Mouse (Mus musculus): ENCODE results near the gene Grm2. TPM values are rescaled to one million over a fixed set of nuclear protein-coding genes. Genes with fewer than 3 reads are reported as not detected.

Grm2 gene
- polyA plus RNA-seq, 1 experiment from 2014 or later = not detected

GRCm38 (mm10) chr9:106678242-106678641 lies 22.4 kb upstream of the Grm2 start:
- Histone ChIP-seq H3K4me1 (ENCODE audit: control insufficient read depth, low read depth, low read length) (peaks cover 9% of the 10 kb centered on the region), H3K9me3 (replicated peaks; ENCODE audit: control insufficient read depth, low read length) (no peaks in the 10 kb centered on the region), H3K27ac (ENCODE audit: low read length) (no peak overlapping the region), H3K4me2 (ENCODE audit: low read depth, low read length) (no peak overlapping the region), H3K36me3 (ENCODE audit: control insufficient read depth, insufficient read depth) (no peaks in the 10 kb centered on the region; the same call in 1 of the 2 replicates), H3K9ac (ENCODE audit: low read depth, low read length) (no peak overlapping the region), H3K27me3 (ENCODE audit: control insufficient read depth, insufficient read depth, low read depth, low read length) (no peaks in the 10 kb centered on the region), H3K4me3 (ENCODE audit: low read depth, low read length) (no peak overlapping the region)
- no peak for ATAC-seq (ENCODE audit: low read depth)
- WGBS (ENCODE audit: insufficient replicate concordance) = 63% methylated on average over 4 of the region's 4 CpGs

DNA sequence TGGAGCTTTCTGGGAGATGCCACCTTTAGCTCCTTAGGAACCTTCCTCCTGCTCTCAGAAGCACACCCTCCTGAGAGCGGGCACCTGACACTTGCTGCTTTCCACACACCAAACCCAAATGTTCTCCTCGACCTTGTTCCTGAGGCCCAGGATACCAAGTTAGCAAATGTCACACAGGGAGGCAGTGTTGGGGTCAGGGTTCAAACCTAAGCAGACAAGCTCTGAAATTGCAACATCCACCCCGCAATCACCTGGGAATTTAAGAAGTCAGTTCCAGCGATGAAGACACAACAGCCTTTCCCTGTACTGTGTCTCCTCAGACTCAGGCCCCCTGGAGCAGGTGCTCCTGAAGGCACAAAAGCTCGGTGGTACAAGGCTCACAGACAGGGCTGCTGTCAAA lies 21.8 kb upstream of the Grm2 start:
- no peak overlapping the region for H3K4me3 ChIP-seq (ENCODE audit: low read depth, low read length)
- H3K36me3 ChIP-seq (ENCODE audit: control insufficient read depth, insufficient read depth) = no peaks in the 10 kb centered on the region; the same call in 1 of the 2 replicates
- no peaks in the 10 kb centered on the region for H3K9me3 ChIP-seq (replicated peaks; ENCODE audit: control insufficient read depth, low read length)
- no peak overlapping the region for H3K4me2 ChIP-seq (ENCODE audit: low read depth, low read length)
- H3K27ac ChIP-seq (ENCODE audit: low read length) = no peak overlapping the region
- WGBS (ENCODE audit: insufficient replicate concordance) = 59% methylated on average over 5 of the region's 5 CpGs
- ATAC-seq (ENCODE audit: low read depth) = no peak
- H3K4me1 ChIP-seq (ENCODE audit: control insufficient read depth, low read depth, low read length) = peaks cover 9% of the 10 kb centered on the region
- H3K9ac ChIP-seq (ENCODE audit: low read depth, low read length) = no peak overlapping the region
- no peaks in the 10 kb centered on the region for H3K27me3 ChIP-seq (ENCODE audit: control insufficient read depth, insufficient read depth, low read depth, low read length)

DNA sequence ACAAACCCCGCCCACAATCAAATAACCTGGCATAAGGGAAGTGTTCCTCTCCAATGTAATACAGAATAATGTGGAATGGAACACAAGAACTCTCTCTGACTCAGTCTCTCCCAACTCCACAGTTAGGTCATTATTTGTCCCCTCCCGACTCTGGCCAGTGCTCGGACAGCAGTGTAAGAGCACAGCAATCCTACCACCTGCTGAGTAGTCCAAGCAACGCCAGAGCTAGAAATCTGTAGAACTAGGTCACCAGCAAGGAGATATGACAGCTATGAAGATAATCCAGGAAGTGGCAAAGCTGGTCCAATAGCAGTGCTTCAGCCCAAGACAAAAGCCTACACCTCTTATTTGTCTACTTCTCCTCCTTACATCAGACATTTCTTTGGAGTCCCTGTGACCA lies 20.7 kb upstream of the Grm2 start:
- ATAC-seq (ENCODE audit: low read depth) = no peak

DNA sequence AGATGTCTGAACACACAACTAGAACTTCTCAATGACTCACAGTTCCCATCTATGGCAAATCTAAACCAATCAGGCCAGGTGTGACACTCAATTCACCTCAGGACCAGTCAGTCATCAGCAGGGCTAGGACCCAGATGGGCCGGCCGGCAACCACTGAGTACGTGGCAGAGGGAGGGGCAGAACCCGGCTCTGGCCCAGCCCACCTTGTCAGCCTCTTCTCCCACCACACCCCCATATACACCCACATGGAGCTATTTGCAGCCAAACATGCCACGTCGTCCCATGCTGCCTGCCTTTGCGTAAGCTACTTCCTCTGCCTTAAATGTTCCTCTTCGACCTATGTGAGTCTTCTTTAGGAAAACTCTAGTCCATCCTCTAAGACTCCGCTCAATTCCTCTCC lies 20.1 kb upstream of the Grm2 start:
- Histone ChIP-seq H3K4me2 (ENCODE audit: low read depth, low read length) (no peak overlapping the region), H3K9me3 (replicated peaks; ENCODE audit: control insufficient read depth, low read length) (no peaks in the 10 kb centered on the region), H3K27ac (ENCODE audit: low read length) (no peak overlapping the region), H3K4me3 (ENCODE audit: low read depth, low read length) (no peak overlapping the region), H3K36me3 (ENCODE audit: control insufficient read depth, insufficient read depth) (no peaks in the 10 kb centered on the region), H3K9ac (ENCODE audit: low read depth, low read length) (no peak overlapping the region), H3K4me1 (ENCODE audit: control insufficient read depth, low read depth, low read length) (peaks cover 9% of the 10 kb centered on the region), H3K27me3 (ENCODE audit: control insufficient read depth, insufficient read depth, low read depth, low read length) (no peaks in the 10 kb centered on the region)
- no peak for ATAC-seq (ENCODE audit: low read depth)
- WGBS (ENCODE audit: insufficient replicate concordance) = 60% methylated on average over 9 of the region's 9 CpGs

More for the DNA sequence above, 20.7 kb upstream of the Grm2 start:
- H3K27me3 ChIP-seq (ENCODE audit: control insufficient read depth, insufficient read depth, low read depth, low read length) = no peaks in the 10 kb centered on the region
- peaks cover 9% of the 10 kb centered on the region for H3K4me1 ChIP-seq (ENCODE audit: control insufficient read depth, low read depth, low read length)
- no peaks in the 10 kb centered on the region for H3K9me3 ChIP-seq (replicated peaks; ENCODE audit: control insufficient read depth, low read length)
- WGBS (ENCODE audit: insufficient replicate concordance) = 66% methylated on average over 4 of the region's 4 CpGs
- H3K4me2 ChIP-seq (ENCODE audit: low read depth, low read length) = no peak overlapping the region
- H3K36me3 ChIP-seq (ENCODE audit: control insufficient read depth, insufficient read depth) = no peaks in the 10 kb centered on the region; the same call in 1 of the 2 replicates
- no peak overlapping the region for H3K27ac ChIP-seq (ENCODE audit: low read length)
- no peak overlapping the region for H3K4me3 ChIP-seq (ENCODE audit: low read depth, low read length)
- H3K9ac ChIP-seq (ENCODE audit: low read depth, low read length) = no peak overlapping the region

- Histone ChIP-seq H3K4me3 (ENCODE audit: low read depth, low read length) (no peak overlapping the region), H3K9ac (ENCODE audit: low read depth, low read length) (no peak overlapping the region), H3K27ac (ENCODE audit: low read length) (no peak overlapping the region), H3K27me3 (ENCODE audit: control insufficient read depth, insufficient read depth, low read depth, low read length) (no peaks in the 10 kb centered on the region), H3K4me2 (ENCODE audit: low read depth, low read length) (no peak overlapping the region), H3K9me3 (replicated peaks; ENCODE audit: control insufficient read depth, low read length) (no peaks in the 10 kb centered on the region), H3K4me1 (ENCODE audit: control insufficient read depth, low read depth, low read length) (peaks cover 9% of the 10 kb centered on the region), H3K36me3 (ENCODE audit: control insufficient read depth, insufficient read depth) (no peaks in the 10 kb centered on the region)
- peak; percentile 49; the same call in 1 of the 2 replicates for ATAC-seq (ENCODE audit: low read depth)
- WGBS (ENCODE audit: insufficient replicate concordance) = 2% methylated on average over 1 of the region's 1 CpGs
Measured at GRCm38 (mm10) chr9:106675480-106675879, 19.6 kb upstream of the Grm2 start.

DNA sequence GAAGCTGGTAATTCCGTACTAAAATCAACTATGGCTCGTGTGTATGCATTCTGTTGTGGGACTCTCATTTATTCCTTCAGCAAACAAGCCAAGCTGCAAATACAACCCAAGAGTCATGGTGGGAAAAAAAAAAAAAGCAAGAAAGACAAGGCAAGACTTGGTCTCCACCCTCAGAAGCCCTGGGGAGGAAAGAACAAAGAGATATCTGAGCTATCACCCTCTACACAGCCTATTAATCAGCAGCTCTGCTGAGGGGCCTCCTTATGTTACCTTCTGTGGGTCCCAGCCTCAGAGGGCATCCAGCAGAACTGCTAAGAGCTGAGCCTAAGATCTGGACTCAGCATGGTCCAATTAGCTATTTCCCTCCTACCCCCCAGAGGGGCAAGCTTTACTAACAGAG lies 18.0 kb upstream of the Grm2 start:
- H3K4me3 ChIP-seq (ENCODE audit: low read depth, low read length) = no peak overlapping the region
- H3K9me3 ChIP-seq (replicated peaks; ENCODE audit: control insufficient read depth, low read length) = no peaks in the 10 kb centered on the region
- no peak overlapping the region for H3K9ac ChIP-seq (ENCODE audit: low read depth, low read length)
- H3K4me2 ChIP-seq (ENCODE audit: low read depth, low read length) = no peak overlapping the region
- H3K27ac ChIP-seq (ENCODE audit: low read length) = no peak overlapping the region
- 77% methylated on average over 2 of the region's 2 CpGs for whole genome bisulfite sequencing (ENCODE audit: insufficient replicate concordance)
- ATAC-seq (ENCODE audit: low read depth) = peak; percentile 38; the same call in 1 of the 2 replicates
- H3K27me3 ChIP-seq (ENCODE audit: control insufficient read depth, insufficient read depth, low read depth, low read length) = no peaks in the 10 kb centered on the region
- H3K4me1 ChIP-seq (ENCODE audit: control insufficient read depth, low read depth, low read length) = peaks cover 9% of the 10 kb centered on the region
- no peaks in the 10 kb centered on the region for H3K36me3 ChIP-seq (ENCODE audit: control insufficient read depth, insufficient read depth)

DNA sequence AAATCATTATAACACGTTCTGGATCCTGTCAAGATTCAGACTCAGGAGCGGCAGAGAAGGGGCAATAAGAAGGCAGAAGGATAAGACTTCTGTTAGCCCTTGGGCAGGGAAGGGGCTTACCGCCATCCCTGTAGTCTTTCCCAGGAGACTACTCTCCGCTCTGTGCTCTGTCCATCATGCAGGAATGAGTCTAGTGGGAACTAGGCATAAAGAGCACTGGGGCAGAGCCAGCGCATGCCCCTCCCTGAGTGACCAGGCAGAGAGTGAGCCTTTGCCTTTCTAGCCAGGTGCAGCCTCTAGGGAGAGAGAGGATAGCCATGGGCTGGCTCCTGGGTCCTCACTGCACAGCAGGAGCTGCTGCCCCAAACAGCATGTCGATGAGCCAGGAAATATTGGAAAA lies 9.0 kb upstream of the Grm2 start:
- Histone ChIP-seq H3K9ac (ENCODE audit: low read depth, low read length) (no peak overlapping the region), H3K27ac (ENCODE audit: low read length) (no peak overlapping the region), H3K4me1 (ENCODE audit: control insufficient read depth, low read depth, low read length) (no peaks in the 10 kb centered on the region), H3K4me2 (ENCODE audit: low read depth, low read length) (no peak overlapping the region), H3K36me3 (ENCODE audit: control insufficient read depth, insufficient read depth) (peaks cover 4% of the 10 kb centered on the region; the same call in 1 of the 2 replicates), H3K4me3 (ENCODE audit: low read depth, low read length) (no peak overlapping the region), H3K9me3 (replicated peaks; ENCODE audit: control insufficient read depth, low read length) (no peaks in the 10 kb centered on the region), H3K27me3 (ENCODE audit: control insufficient read depth, insufficient read depth, low read depth, low read length) (no peaks in the 10 kb centered on the region)
- 73% methylated on average over 6 of the region's 6 CpGs for WGBS (ENCODE audit: insufficient replicate concordance)
- ATAC-seq (ENCODE audit: low read depth) = no peak

- WGBS (ENCODE audit: insufficient replicate concordance) = 72% methylated on average over 4 of the region's 4 CpGs
- H3K4me2 ChIP-seq (ENCODE audit: low read depth, low read length) = no peak overlapping the region
- no peak overlapping the region for H3K4me3 ChIP-seq (ENCODE audit: low read depth, low read length)
- ATAC-seq (ENCODE audit: low read depth) = no peak
- H3K36me3 ChIP-seq (ENCODE audit: control insufficient read depth, insufficient read depth) = peaks cover 4% of the 10 kb centered on the region; the same call in 1 of the 2 replicates
- no peak overlapping the region for H3K9ac ChIP-seq (ENCODE audit: low read depth, low read length)
- no peaks in the 10 kb centered on the region for H3K9me3 ChIP-seq (replicated peaks; ENCODE audit: control insufficient read depth, low read length)
- H3K27ac ChIP-seq (ENCODE audit: low read length) = no peak overlapping the region
- H3K27me3 ChIP-seq (ENCODE audit: control insufficient read depth, insufficient read depth, low read depth, low read length) = no peaks in the 10 kb centered on the region
- H3K4me1 ChIP-seq (ENCODE audit: control insufficient read depth, low read depth, low read length) = no peaks in the 10 kb centered on the region
Measured at GRCm38 (mm10) chr9:106664433-106664832, 8.6 kb upstream of the Grm2 start.

GRCm38 (mm10) chr9:106663200-106663599 lies 7.3 kb upstream of the Grm2 start:
- Histone ChIP-seq H3K4me1 (ENCODE audit: control insufficient read depth, low read depth, low read length) (no peaks in the 10 kb centered on the region), H3K4me3 (ENCODE audit: low read depth, low read length) (no peak overlapping the region), H3K27me3 (ENCODE audit: control insufficient read depth, insufficient read depth, low read depth, low read length) (no peaks in the 10 kb centered on the region), H3K9ac (ENCODE audit: low read depth, low read length) (no peak overlapping the region), H3K27ac (ENCODE audit: low read length) (no peak overlapping the region), H3K4me2 (ENCODE audit: low read depth, low read length) (no peak overlapping the region), H3K9me3 (replicated peaks; ENCODE audit: control insufficient read depth, low read length) (no peaks in the 10 kb centered on the region), H3K36me3 (ENCODE audit: control insufficient read depth, insufficient read depth) (peaks cover 4% of the 10 kb centered on the region; the same call in 1 of the 2 replicates)
- no peak for ATAC-seq (ENCODE audit: low read depth)
- 72% methylated on average over 6 of the region's 6 CpGs for WGBS (ENCODE audit: insufficient replicate concordance)

Measured in liver, embryonic 16.5 days (tissue).